Mouse (Mus musculus): ENCODE measurements around the gene Cd48. TPM values are rescaled to one million over a fixed set of nuclear protein-coding genes. Genes with fewer than 3 reads are reported as not detected.
"Not testable (repeated sequence)": the region's sequence is repeated elsewhere in the genome, so short reads cannot be mapped to it uniquely, and the experiment has no call there.

The Cd48 gene
- total RNA-seq, 1 experiment from 2014 or later, result 104 TPM

DNA sequence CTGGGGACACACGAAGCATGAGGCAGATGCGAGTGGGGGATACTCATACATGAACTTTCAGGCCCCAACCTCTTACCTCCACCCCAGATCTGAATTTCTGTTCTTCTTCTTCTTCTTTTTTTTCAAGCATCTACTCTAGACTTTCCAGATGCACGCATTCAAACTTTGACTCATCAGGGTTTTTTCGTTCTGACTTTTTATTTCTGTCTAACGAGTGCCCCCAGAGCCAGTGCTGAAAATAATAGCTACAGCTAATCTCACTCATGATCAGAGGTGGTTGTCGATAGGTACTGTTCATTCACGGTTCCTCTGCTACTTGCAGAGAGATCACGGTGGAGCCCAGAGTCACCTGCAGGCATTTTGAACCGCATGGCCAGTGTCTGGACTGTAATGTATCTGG lies 3.1 kb downstream of the Cd48 start:
- no peak for ATAC-seq (replicated peaks; ENCODE audit: low read depth, poor library complexity, severe bottlenecking)

DNA sequence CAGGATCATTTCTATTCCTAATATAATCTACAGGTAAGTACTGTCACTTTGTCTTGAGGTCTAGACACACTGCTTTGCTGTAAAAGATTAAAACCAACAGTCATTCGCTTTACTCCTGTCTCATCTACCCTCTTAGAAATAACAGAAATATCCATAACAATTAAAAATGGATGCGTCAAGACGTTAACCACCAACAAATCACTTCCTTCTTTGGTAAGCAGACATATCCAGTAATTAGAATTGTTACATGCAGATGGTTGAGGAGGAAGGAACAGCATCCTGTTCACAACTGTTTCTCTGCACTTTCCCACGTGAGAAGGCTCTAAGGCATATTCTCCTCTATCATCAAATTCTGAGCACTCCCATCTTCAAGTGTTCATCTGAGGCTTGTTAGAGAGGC lies 5.5 kb downstream of the Cd48 start:
- ATAC-seq (replicated peaks; ENCODE audit: low read depth, poor library complexity, severe bottlenecking), result peak; percentile 81

DNA sequence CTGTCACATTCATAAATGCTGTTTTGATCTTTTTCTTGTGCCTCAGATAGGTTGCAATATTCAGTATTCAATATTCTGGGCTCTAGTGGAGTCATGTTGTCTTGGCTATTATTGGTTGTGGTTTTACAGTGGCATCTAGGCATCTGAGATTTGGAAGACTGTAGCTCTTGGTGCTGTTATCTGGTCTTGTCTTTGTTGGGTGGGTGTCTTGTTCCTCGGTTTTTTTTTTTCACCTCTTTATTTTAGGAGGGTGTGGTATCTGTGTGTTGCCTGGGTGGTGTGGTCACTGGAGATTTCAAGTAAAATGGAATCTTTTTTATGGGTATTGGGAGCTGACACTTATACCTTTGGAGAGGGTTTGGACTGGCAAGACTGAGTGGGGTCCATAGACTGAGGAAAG lies 12.1 kb downstream of the Cd48 start:
- ATAC-seq (replicated peaks; ENCODE audit: low read depth, poor library complexity, severe bottlenecking), result no peak

DNA sequence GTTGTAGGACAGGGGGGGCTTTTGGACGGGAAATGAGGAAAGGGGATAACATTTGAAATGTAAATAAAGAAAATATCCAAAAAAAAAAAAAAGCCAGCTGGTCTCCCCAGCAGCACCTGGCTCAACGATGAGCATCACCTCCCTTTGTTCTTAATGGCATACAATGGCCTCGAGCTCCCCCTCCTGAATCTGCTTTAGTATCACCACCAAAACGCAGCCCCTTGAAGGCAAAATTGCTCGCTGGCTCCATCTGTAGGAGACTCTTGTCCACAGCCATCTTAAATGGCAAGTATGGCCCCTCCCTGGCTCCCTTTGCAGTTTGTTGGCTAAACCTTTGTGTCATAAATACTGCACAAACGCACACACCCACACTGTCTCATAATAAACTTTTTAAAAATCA lies 17.2 kb downstream of the Cd48 start:
- peak; percentile 99 for ATAC-seq (replicated peaks; ENCODE audit: low read depth, poor library complexity, severe bottlenecking)

DNA sequence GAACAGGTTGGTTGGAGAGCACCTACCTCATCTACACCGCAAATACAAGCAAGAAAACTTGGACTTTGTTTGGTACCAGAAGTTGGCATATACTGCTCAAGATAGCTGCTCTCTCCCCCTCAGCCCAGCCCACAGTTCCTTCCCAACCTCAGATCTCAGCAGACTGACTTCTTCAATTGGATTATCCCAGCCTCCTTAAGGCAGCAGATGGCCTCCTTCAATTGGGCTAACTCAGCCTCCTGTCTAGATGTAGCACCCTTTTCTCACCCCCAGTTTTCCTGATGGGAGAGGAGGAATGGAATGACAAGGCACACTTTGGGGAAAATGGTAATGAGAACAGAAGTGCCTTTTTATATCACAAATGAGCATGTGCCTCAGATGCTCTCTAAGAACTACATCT lies 31.9 kb downstream of the Cd48 start:
- not testable (repeated sequence) for ATAC-seq (replicated peaks; ENCODE audit: low read depth, poor library complexity, severe bottlenecking)

DNA sequence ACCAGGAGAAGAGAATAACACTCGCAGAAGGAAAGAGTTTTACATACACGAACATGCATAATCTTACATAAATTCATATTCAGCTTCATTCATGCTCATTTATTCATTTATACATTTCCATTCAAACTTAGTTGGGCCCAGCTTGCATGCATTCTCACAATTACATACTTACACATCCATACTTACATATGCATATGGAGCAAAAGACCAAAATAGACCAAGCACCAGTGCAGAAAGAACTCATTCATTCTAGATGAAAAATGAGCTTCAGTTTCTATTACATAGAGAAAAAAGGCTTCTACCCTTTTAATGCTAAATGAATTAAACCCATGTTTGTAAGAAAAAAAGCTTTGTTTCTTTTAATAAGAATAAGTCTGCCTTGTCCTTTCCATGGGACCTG lies 33.6 kb downstream of the Cd48 start:
- ATAC-seq (replicated peaks; ENCODE audit: low read depth, poor library complexity, severe bottlenecking), result no peak

DNA sequence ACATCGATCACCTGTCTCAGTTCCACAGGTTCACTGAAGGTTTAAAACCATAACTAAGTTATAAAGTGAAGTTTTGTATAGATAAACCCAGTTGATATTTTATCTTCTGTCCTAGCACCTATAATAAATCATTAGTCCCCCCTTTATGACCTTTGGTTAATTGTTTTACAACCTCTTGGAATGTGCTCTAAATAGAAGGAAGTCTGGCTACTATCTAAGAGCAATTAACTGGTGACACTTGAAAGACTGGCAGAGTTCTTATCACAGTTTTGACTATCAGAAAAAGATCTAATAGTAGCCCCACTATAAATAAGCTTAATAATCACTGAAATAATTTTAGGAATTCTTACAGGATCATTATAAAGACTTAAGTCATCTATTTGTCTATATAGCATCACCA lies 34.4 kb downstream of the Cd48 start:
- ATAC-seq (replicated peaks; ENCODE audit: low read depth, poor library complexity, severe bottlenecking), result no peak

DNA sequence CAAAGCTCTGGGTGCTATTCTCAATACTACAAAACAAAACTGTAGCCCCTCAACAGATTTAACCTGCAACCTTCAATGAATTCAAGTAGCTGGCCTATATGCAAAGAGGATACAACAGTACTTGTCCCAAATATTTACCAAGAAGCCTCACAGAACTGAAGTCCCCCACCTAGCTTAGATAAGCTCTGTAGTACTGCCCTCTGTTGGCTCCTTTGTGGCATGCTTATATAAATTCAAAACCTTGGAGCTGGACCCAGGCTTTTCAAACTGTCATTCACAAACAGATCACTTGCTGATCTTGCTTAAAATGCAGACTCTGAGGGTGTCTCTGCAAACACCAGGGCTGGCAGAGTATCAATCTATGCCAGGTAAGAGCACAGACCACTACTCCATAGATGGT lies 49.4 kb downstream of the Cd48 start:
- no peak for ATAC-seq (replicated peaks; ENCODE audit: low read depth, poor library complexity, severe bottlenecking)

DNA sequence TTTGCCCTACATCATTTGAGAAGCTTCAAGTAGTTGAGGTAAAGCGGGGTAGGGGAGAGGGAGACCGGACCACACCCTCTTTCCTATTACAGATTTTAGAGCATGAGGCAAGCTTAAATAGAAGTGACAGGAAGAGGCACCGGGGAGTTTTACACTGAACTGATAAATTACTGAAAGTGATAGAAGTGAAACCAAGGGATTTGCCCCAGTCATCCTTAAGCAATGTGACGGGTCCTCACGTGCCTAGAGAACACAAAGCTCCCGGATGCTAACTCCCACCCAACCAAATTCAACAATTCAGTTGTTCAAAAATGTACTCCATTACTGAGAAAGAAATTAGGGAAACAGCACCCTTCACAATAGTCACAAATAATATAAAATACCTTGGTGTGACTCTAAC lies 53.1 kb downstream of the Cd48 start:
- ATAC-seq (replicated peaks; ENCODE audit: low read depth, poor library complexity, severe bottlenecking), result no peak

DNA sequence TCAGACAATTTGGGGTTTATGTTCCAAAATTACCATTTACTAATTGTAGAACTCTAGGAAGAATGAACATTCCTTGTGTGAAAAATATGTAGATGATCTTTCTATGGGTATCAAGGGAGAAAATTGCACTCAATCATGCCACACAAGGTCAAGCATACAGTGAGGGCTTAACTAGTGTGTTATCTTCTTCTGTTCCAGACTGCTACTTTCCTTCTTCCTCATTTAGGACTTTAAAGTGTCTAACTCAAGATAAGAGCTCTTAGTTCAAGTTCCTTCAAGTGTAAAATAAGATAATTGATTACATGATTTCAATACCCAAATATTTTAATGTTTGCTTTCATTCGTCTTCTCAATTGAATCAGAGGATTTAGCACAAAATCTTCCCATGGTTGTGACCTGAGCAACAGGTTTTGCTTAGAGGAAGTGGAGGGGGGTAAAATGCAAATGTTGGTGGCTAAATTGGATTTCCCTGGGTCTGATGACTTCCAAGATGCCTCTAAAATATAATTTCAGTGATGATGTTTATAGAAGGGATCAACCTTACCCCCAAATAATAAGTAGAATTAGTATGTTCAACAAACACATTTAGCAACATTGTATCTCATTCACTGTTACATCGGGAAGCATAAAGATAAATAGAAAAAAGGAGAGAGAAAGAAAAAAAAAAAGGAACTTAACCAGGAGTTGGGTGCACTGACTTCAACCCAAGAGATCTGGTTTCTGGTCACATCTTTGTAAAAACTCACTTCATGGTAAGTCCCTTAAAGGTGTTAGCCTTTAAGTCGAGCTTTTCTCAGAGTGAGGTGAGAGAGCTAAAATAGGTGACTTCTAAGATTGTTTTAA lies 66.5 kb downstream of the Cd48 start:
- no peak for ATAC-seq (replicated peaks; ENCODE audit: low read depth, poor library complexity, severe bottlenecking)

Other genes starting within 250 kb of the Cd48 start
- 1.1 and 5.4 TPM in 2 replicates for gene F11r, start 244.5 kb upstream of the Cd48 start, total RNA-seq (2017)
- 4.8 and 13.0 TPM in 2 replicates for gene Alyref2, start 178.5 kb upstream of the Cd48 start, total RNA-seq (2017)
- gene Itln1, start 146.7 kb upstream of the Cd48 start, total RNA-seq (2017), result not detected in 2 replicates
- 15.5 and 18.8 TPM in 2 replicates for gene Cd244a, start 122.8 kb upstream of the Cd48 start, total RNA-seq (2017)
- gene Ly9, start 74.6 kb upstream of the Cd48 start, total RNA-seq (2017), result 20.2 and 27.0 TPM in 2 replicates
- 0.27 and 1.0 TPM in 2 replicates for gene Slamf7, start 29.0 kb upstream of the Cd48 start, total RNA-seq (2017)
- gene Slamf1, start 85.1 kb downstream of the Cd48 start, total RNA-seq (2017), result 4.1 and 4.6 TPM in 2 replicates
- 63.3 and 80.2 TPM in 2 replicates for gene Cd84, start 157.7 kb downstream of the Cd48 start, total RNA-seq (2017)
- gene Gm10521, start 213.7 kb downstream of the Cd48 start, total RNA-seq (2017), result 1.8 and 2.6 TPM in 2 replicates
- gene Slamf6, start 235.5 kb downstream of the Cd48 start, total RNA-seq (2017), result 0.10 and 0.87 TPM in 2 replicates